Mouse (Mus musculus) ES-E14 (cell line): ENCODE measurements around the gene Tmem184b.

Experiments
- CHD2 ChIP-seq: IDR thresholded peaks from 2 replicates; pipeline ENCODE4 v1.6.1; 2014; ENCODE audit warnings: mild to moderate bottlenecking, low read depth, low read length, inconsistent platforms
- HCFC1 ChIP-seq: IDR thresholded peaks from 2 replicates; pipeline ENCODE4 v1.6.1; 2012; ENCODE audit warnings: low read length, inconsistent platforms, borderline replicate concordance; ENCODE audit not compliant: insufficient read depth
- MAFK ChIP-seq: IDR thresholded peaks from 2 replicates; pipeline ENCODE4 v1.6.1; 2014; ENCODE audit warnings: mild to moderate bottlenecking, low read depth, low read length, inconsistent platforms; ENCODE audit not compliant: insufficient read depth
- ZC3H11A ChIP-seq: IDR thresholded peaks from 2 replicates; pipeline ENCODE4 v1.6.1; 2012; ENCODE audit warnings: low read depth, mild to moderate bottlenecking, inconsistent platforms, low read length, borderline replicate concordance
- ZNF384 ChIP-seq: IDR thresholded peaks from 2 replicates; pipeline ENCODE4 v1.6.1; 2012; ENCODE audit warnings: low read depth, low read length, inconsistent platforms

DNA sequence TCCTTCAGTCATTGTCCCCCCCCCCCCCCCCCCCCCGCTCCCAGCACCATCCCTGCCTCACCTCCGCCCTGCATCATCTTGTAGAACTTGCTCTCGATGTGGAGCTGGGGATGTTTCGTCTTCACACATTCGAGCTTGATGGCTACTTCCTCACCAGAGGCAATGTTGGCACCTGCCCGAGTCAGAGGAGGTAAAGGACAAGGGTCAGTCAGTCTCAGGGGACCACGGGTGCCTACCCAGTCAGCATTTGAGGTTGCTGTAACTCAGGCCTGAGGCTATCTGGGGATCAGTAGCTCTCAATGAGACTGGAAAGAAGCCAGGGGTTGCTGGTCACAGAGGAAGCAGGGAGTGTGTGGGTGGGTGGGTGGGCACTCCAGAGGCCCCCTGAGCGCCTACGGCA is 26.6 kb upstream of the Tmem184b start:
- TF ChIP-seq MAFK (no peak), CHD2 (no peak), HCFC1 (no peak), ZNF384 (no peak), ZC3H11A (no peak)
